Mouse (Mus musculus) erythroblast, embryonic 14.5 days (primary cell): ENCODE results near the gene Cdk14. TPM values are rescaled to one million over a fixed set of nuclear protein-coding genes. Genes with fewer than 3 reads are reported as not detected.

Experiments
- H3K27me3 ChIP-seq: 2 replicates; pipeline ENCODE4 v1.6.1; 2012; ENCODE audit warnings: inconsistent platforms; ENCODE audit not compliant: control insufficient read depth
- H3K36me3 ChIP-seq: 2 replicates; pipeline ENCODE4 v1.6.1; 2012; ENCODE audit warnings: mild to moderate bottlenecking, inconsistent platforms; ENCODE audit not compliant: control insufficient read depth
- H3K4me1 ChIP-seq: 2 replicates; pipeline ENCODE4 v1.6.1; 2012; ENCODE audit warnings: inconsistent platforms; ENCODE audit not compliant: control insufficient read depth
- H3K4me3 ChIP-seq: replicated peaks from 2 replicates; pipeline ENCODE3; 2012; ENCODE audit warnings: moderate library complexity, mild to moderate bottlenecking, inconsistent platforms
- H3K9me3 ChIP-seq: 2 replicates; pipeline ENCODE4 v1.6.1; 2012; ENCODE audit warnings: low read length, inconsistent platforms, mixed read lengths; ENCODE audit not compliant: control insufficient read depth
- GATA1 ChIP-seq: IDR thresholded peaks from 2 replicates; pipeline ENCODE4 v1.6.1; 2012; ENCODE audit warnings: low read length, inconsistent platforms, mixed read lengths
- TAL1 ChIP-seq: IDR thresholded peaks from 3 replicates; pipeline ENCODE4 v1.6.1; 2012; ENCODE audit warnings: low read length, inconsistent platforms, mixed read lengths
- polyA plus RNA-seq: library from polyadenylated mRNA; stranded (reverse); fragments of >175 nt; gene quantifications from 2 replicates; pipeline ENCODE4 v1.2.3, GENCODE M21; 2012

Gene Cdk14
- polyA plus RNA-seq, 1 experiment, result not detected

DNA sequence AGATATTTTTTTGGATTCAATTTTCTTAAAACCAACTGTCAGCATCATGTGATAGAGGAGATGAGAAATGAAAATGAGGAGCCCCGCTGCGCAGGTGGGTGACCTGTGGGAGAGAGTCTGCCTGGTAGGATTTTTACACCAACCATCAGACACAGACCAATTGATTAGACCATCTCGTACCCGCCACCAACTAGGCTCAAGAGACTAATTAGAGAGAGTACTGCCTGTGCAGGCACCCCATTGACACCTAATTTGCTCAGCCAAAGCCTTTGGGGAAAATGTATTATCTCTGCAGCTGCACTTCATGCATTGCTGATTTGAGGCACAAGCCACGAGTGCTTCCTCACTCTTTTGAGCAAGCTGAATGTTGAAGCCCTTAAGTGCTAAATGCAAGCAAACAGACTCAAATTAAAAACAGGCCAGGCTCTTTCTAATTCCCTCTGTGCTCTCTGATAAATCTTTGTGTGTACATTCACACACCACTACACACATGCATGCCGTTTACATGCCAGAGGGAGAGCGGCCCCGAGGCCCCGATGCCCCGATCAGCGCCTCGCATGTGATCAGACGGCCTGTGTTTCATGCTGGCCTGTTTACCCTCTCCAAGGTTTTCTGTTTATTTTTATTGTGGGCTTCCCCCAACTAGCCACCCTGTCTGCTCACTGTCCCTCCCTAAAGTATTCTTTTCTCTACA lies 607.9 kb downstream of the Cdk14 start:
- no peaks in the 10 kb centered on the region for H3K4me1 ChIP-seq

GRCm38 (mm10) chr5:4805228-4805627 lies 614.9 kb downstream of the Cdk14 start:
- Histone ChIP-seq H3K4me3 (no peak overlapping the region), H3K27me3 (no peaks in the 10 kb centered on the region), H3K9me3 (no peaks in the 10 kb centered on the region), H3K36me3 (no peaks in the 10 kb centered on the region), H3K4me1 (no peaks in the 10 kb centered on the region)
- TF ChIP-seq TAL1 (no peak), GATA1 (no peak)

More for the DNA sequence above, 607.9 kb downstream of the Cdk14 start:
- Histone ChIP-seq H3K9me3 (no peaks in the 10 kb centered on the region), H3K27me3 (no peaks in the 10 kb centered on the region), H3K4me3 (no peak overlapping the region), H3K36me3 (no peaks in the 10 kb centered on the region)
- TF ChIP-seq TAL1, result no peak
- TF ChIP-seq GATA1, result no peak

- no peaks in the 10 kb centered on the region for H3K4me1 ChIP-seq
- no peaks in the 10 kb centered on the region for H3K27me3 ChIP-seq
- peaks cover 3% of the 10 kb centered on the region; the same call in 1 of the 2 replicates for H3K9me3 ChIP-seq
- H3K36me3 ChIP-seq, result no peaks in the 10 kb centered on the region
- TF ChIP-seq TAL1, result no peak
- no peak for TF ChIP-seq GATA1
- H3K4me3 ChIP-seq, result no peak overlapping the region
Measured at GRCm38 (mm10) chr5:4803708-4804107, 616.4 kb downstream of the Cdk14 start.

DNA sequence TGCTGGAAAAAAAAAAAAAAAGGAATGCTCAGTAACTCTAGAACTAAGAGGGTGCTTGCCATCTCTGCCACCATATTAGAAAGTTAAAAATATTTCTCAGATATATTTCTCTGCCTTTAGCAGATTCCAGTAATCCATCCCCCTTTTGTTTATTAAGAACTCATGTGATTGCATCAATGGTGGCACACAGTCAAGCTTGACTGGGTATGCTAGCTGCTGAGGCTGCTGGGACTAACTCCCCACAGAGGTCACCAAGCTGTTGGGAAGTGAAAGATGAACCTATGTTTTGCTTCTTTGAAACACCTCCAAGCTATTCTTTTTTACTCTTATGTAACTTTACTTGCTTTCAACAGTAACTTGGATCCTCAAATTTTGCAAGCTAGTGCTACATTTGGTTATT lies 618.1 kb downstream of the Cdk14 start:
- Histone ChIP-seq H3K4me1 (no peaks in the 10 kb centered on the region), H3K36me3 (no peaks in the 10 kb centered on the region), H3K9me3 (peaks cover 6% of the 10 kb centered on the region; the same call in 1 of the 2 replicates), H3K4me3 (no peak overlapping the region), H3K27me3 (no peaks in the 10 kb centered on the region)
- TF ChIP-seq TAL1 (no peak), GATA1 (no peak)

GRCm38 (mm10) chr5:4801096-4801850 lies 618.8 kb downstream of the Cdk14 start:
- Histone ChIP-seq H3K4me3 (no peak overlapping the region), H3K36me3 (no peaks in the 10 kb centered on the region), H3K4me1 (no peaks in the 10 kb centered on the region), H3K27me3 (no peaks in the 10 kb centered on the region), H3K9me3 (peaks cover 8% of the 10 kb centered on the region; the same call in 1 of the 2 replicates)
- TF ChIP-seq GATA1 (no peak), TAL1 (no peak)

GRCm38 (mm10) chr5:4791219-4791618 lies 628.9 kb downstream of the Cdk14 start:
- H3K4me3 ChIP-seq, result no peak overlapping the region
- H3K9me3 ChIP-seq, result no peaks in the 10 kb centered on the region
- no peaks in the 10 kb centered on the region for H3K36me3 ChIP-seq
- no peaks in the 10 kb centered on the region for H3K27me3 ChIP-seq
- TF ChIP-seq TAL1, result no peak
- TF ChIP-seq GATA1, result no peak
- no peaks in the 10 kb centered on the region for H3K4me1 ChIP-seq

DNA sequence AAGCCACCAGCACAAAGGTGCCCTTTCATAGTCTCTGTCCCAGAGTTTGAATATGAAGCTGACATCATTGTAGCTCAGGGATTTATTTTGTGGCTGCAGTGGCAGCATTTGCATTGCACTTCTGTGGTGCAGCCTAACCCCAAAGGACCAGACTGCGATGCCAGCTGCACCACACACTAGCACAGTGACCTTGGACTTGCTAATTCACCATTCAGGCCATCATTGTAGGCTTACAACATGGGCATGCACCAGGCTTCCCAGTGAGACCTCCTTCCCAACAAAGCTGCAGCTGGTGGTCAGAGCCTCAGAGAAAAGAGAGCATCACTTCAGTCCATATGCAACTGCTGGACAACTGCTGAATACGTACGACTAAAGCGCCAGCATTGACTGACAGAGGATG lies 629.8 kb downstream of the Cdk14 start:
- no peaks in the 10 kb centered on the region for H3K9me3 ChIP-seq
- H3K36me3 ChIP-seq, result no peaks in the 10 kb centered on the region
- no peak for TF ChIP-seq GATA1
- TF ChIP-seq TAL1, result no peak
- H3K4me1 ChIP-seq, result no peaks in the 10 kb centered on the region
- no peaks in the 10 kb centered on the region for H3K27me3 ChIP-seq
- H3K4me3 ChIP-seq, result no peak overlapping the region

- TF ChIP-seq GATA1, result no peak
- TF ChIP-seq TAL1, result no peak
- Histone ChIP-seq H3K9me3 (no peaks in the 10 kb centered on the region), H3K36me3 (no peaks in the 10 kb centered on the region), H3K4me3 (no peak overlapping the region), H3K27me3 (no peaks in the 10 kb centered on the region), H3K4me1 (no peaks in the 10 kb centered on the region)
Measured at GRCm38 (mm10) chr5:4788484-4788883, 631.6 kb downstream of the Cdk14 start.

GRCm38 (mm10) chr5:4786816-4787215 lies 633.3 kb downstream of the Cdk14 start:
- Histone ChIP-seq H3K4me1 (no peaks in the 10 kb centered on the region), H3K27me3 (no peaks in the 10 kb centered on the region), H3K9me3 (no peaks in the 10 kb centered on the region), H3K36me3 (no peaks in the 10 kb centered on the region), H3K4me3 (no peak overlapping the region)
- TF ChIP-seq TAL1 (no peak), GATA1 (no peak)
